Mouse (Mus musculus): ENCODE measurements around the gene Zfp180.

- TF ChIP-seq CTCF (IDR thresholded peaks at IDR 0.05; ENCODE audit: low read depth) (no peak), EP300 (optimal IDR thresholded peaks at IDR 0.05) (no peak)
Measured at GRCm38 (mm10) chr7:24087485-24088125, 5.9 kb downstream of the Zfp180 start.

Data from stomach, postnatal 0 days (tissue).